Mouse (Mus musculus) CH12.LX (cell line): ENCODE measurements at regions not wholly inside any gene's neighbourhood (a gene's known extent, or its start where the extent isn't known, plus 50 kb on each side); places are given as distances from the start of the nearest gene placed in this dataset.

Experiments used
- DNase-seq: peaks from one replicate; pipeline ENCODE4 v3.0.0-alpha.2; 2013; ENCODE audit errors: extremely low read depth
- H3K27ac ChIP-seq: 2 replicates; pipeline ENCODE4 v1.5.1; 2012; ENCODE audit warnings: low read depth, mild to moderate bottlenecking, control low read depth, moderate library complexity; ENCODE audit not compliant: insufficient read depth
- H3K27me3 ChIP-seq: replicated peaks from 2 replicates; pipeline ENCODE3; 2012; ENCODE audit warnings: inconsistent platforms
- H3K36me3 ChIP-seq, 2 experiments: replicated peaks in 1 of 2; 2 replicates each; pipeline versions ENCODE3 to v1.6.1; 2012; ENCODE audit warnings: inconsistent platforms in 1 of 2, low read length in 1 of 2, mild to moderate bottlenecking in 1 of 2, mixed read lengths in 1 of 2, moderate library complexity in 1 of 2; ENCODE audit not compliant: control insufficient read depth in 1 of 2, insufficient read depth in 1 of 2
- H3K4me1 ChIP-seq, 2 experiments: 2 replicates each; pipeline ENCODE4 v1.6.1; 2012; ENCODE audit warnings: inconsistent platforms in 1 of 2, moderate library complexity in 1 of 2; ENCODE audit not compliant: insufficient read depth in 2 of 2, control insufficient read depth in 1 of 2
- H3K4me2 ChIP-seq: 2 replicates; pipeline ENCODE4 v1.6.1; 2012; ENCODE audit warnings: low read depth, mild to moderate bottlenecking, control low read depth; ENCODE audit not compliant: poor library complexity, insufficient read depth, severe bottlenecking
- H3K4me3 ChIP-seq, 3 experiments: fragments of 150-350 bp in 1 of 3; sonication (generic) in 1 of 3; replicated peaks in 1 of 3; 2 replicates each; pipeline versions ENCODE3 to v1.5.1; 2011 to 2012; ENCODE audit warnings: low read depth in 2 of 3, low read length in 2 of 3, mild to moderate bottlenecking in 2 of 3, moderate library complexity in 2 of 3, control low read depth in 1 of 3, improper control_type of control experiment in 1 of 3, inconsistent platforms in 1 of 3, mixed read lengths in 1 of 3; ENCODE audit not compliant: poor library complexity in 1 of 3
- H3K79me2 ChIP-seq: replicated peaks from 2 replicates; pipeline ENCODE4 v1.6.1; 2012; ENCODE audit warnings: mild to moderate bottlenecking, moderate library complexity; ENCODE audit not compliant: control insufficient read depth, poor library complexity, insufficient read depth, severe bottlenecking; ENCODE audit errors: extremely low read depth
- H3K9ac ChIP-seq: 2 replicates; pipeline ENCODE4 v1.6.1; 2012; ENCODE audit warnings: low read depth, mild to moderate bottlenecking, control low read depth, moderate library complexity; ENCODE audit not compliant: insufficient read depth
- H3K9me3 ChIP-seq: replicated peaks from 2 replicates; pipeline ENCODE3; 2012; ENCODE audit warnings: low read length, inconsistent platforms, mixed read lengths
- BHLHE40 ChIP-seq: IDR thresholded peaks from 2 replicates; pipeline ENCODE4 v1.6.1; 2011; ENCODE audit warnings: mild to moderate bottlenecking, low read depth, low read length, improper control_type of control experiment
- ELF1 ChIP-seq: IDR thresholded peaks from 2 replicates; pipeline ENCODE4 v1.6.1; 2014; ENCODE audit warnings: low read depth, mild to moderate bottlenecking, inconsistent platforms, low read length, improper control_type of control experiment
- ETS1 ChIP-seq: conservative IDR thresholded peaks from 2 replicates; pipeline ENCODE4 v1.6.1; 2012; ENCODE audit warnings: low read depth, mild to moderate bottlenecking, inconsistent platforms, low read length, improper control_type of control experiment, moderate library complexity
- GABPA ChIP-seq: IDR thresholded peaks from 2 replicates; pipeline ENCODE4 v1.6.1; 2012; ENCODE audit warnings: low read depth, low read length, improper control_type of control experiment, inconsistent platforms; ENCODE audit not compliant: insufficient replicate concordance
- HCFC1 ChIP-seq: IDR thresholded peaks from 2 replicates; pipeline ENCODE4 v1.6.1; 2012; ENCODE audit warnings: low read depth, mild to moderate bottlenecking, inconsistent platforms, low read length, improper control_type of control experiment
- JUN ChIP-seq: IDR thresholded peaks from 2 replicates; pipeline ENCODE4 v1.6.1; 2011; ENCODE audit warnings: low read depth, mild to moderate bottlenecking, low read length, improper control_type of control experiment, moderate library complexity; ENCODE audit not compliant: insufficient read depth
- MAX ChIP-seq: IDR thresholded peaks from 2 replicates; pipeline ENCODE4 v1.6.1; 2011; ENCODE audit warnings: low read length, improper control_type of control experiment
- MYC ChIP-seq: IDR thresholded peaks from 2 replicates; pipeline ENCODE4 v1.6.1; 2011; ENCODE audit warnings: low read depth, mild to moderate bottlenecking, improper control_type of control experiment, low read length
- NELFE ChIP-seq: IDR thresholded peaks from 2 replicates; pipeline ENCODE4 v1.6.1; 2011; ENCODE audit warnings: low read depth, low read length, improper control_type of control experiment
- PAX5 ChIP-seq: IDR thresholded peaks from 2 replicates; pipeline ENCODE4 v1.6.1; 2012; ENCODE audit warnings: low read length, inconsistent platforms, mixed read lengths
- POLR2A ChIP-seq: IDR thresholded peaks from 2 replicates; pipeline ENCODE4 v1.6.1; 2011; ENCODE audit warnings: low read depth, mild to moderate bottlenecking, improper control_type of control experiment, low read length
- RCOR1 ChIP-seq: conservative IDR thresholded peaks from 2 replicates; pipeline ENCODE4 v1.6.1; 2012; ENCODE audit warnings: low read depth, mild to moderate bottlenecking, inconsistent platforms, low read length, improper control_type of control experiment
- TBP ChIP-seq: conservative IDR thresholded peaks from 2 replicates; pipeline ENCODE4 v1.6.1; 2011; ENCODE audit warnings: low read depth, low read length, improper control_type of control experiment
- TCF12 ChIP-seq: IDR thresholded peaks from 2 replicates; pipeline ENCODE4 v1.6.1; 2014; ENCODE audit warnings: low read depth, mild to moderate bottlenecking, inconsistent platforms, low read length, improper control_type of control experiment
- USF1 ChIP-seq: IDR thresholded peaks from 2 replicates; pipeline ENCODE4 v1.6.1; 2014; ENCODE audit warnings: low read depth, mild to moderate bottlenecking, inconsistent platforms, low read length, improper control_type of control experiment
- USF2 ChIP-seq: conservative IDR thresholded peaks from 2 replicates; pipeline ENCODE4 v1.6.1; 2011; ENCODE audit warnings: low read depth, low read length, improper control_type of control experiment
- ZC3H11A ChIP-seq: IDR thresholded peaks from 2 replicates; pipeline ENCODE4 v1.6.1; 2012; ENCODE audit warnings: low read depth, mild to moderate bottlenecking, inconsistent platforms, low read length, improper control_type of control experiment
- ZNF384 ChIP-seq: IDR thresholded peaks from 2 replicates; pipeline ENCODE4 v1.6.1; 2012; ENCODE audit warnings: low read depth, low read length, improper control_type of control experiment, inconsistent platforms
- dilution Hi-C: fragments of 300-500 bp; cut with MboI; formaldehyde crosslinking; loops from 2 replicates; pipeline ENCODE4 v1.14.3; 2020; ENCODE audit warnings: low sequenced_read_pairs; ENCODE audit not compliant: extremely low pct_unique_long_range_greater_than_20kb, extremely low pct_ligation_motif_present
- in situ Hi-C: fragments of 300-500 bp; cut with MboI; formaldehyde crosslinking; loops from 3 replicates; pipeline ENCODE4 v1.14.3; 2019; ENCODE audit warnings: low sequenced_read_pairs, low pct_ligation_motif_present, low pct_unique_long_range_greater_than_20kb, mixed read lengths

DNA sequence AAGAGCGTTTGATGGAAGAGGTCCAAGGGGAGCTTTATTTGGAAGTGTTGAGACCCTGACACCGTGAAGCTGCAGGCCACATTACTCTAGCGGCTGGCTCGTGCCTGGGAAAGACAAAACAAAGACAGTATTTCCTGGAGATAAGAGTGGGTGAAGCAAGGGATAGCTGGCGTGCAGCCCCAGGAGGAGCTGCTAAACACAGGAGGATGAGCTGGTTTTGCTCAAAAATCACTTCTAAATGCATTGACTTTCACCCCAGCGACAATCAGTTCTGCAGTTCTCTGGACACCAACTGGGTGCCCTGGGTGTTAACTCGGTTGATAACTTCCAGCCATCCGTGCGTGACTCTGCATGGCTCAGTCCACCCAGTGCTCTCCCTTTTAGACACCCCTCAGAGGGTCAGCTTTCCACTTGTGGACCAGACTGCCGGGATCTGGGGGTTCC lies 190.8 kb upstream of the Daam1 start:
- Histone ChIP-seq H3K79me2 (no peaks in the 10 kb centered on the region), H3K27me3 (no peaks in the 10 kb centered on the region), H3K4me2 (no peak overlapping the region), H3K9ac (no peak overlapping the region), H3K4me1 (peaks cover 0 to 3% of the 10 kb centered on the region in 2 experiments; a peak in 1 of 4 replicates), H3K36me3 (no peaks in the 10 kb centered on the region), H3K27ac (no peak overlapping the region), H3K9me3 (no peaks in the 10 kb centered on the region), H3K4me3 (no peak overlapping the region)
- dilution Hi-C loops (no loop called here), in situ Hi-C loops (no loop called here)
- TF ChIP-seq JUN = no peak
- TF ChIP-seq MYC = no peak
- TF ChIP-seq PAX5 = no peak
- TF ChIP-seq MAX = no peak
- DNase-seq = no peak

DNA sequence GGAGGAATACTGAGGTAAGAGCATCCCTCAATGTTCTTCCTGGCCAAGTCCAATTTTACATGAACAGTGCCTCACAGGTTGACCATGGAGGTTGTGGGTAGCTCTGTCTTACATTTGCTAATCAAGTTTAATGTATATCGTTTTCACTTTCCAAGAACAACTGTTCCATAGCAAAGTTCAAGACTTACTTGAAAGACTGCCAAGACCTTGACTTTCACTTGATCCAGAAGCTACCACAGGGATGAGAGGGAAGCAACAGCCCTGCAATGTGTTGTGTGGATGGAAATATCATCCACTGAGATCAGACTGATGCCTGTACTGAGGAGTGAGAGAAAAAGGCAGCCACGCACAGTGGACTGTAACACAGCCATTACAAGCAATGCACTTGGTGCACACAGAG lies 189.4 kb upstream of the Daam1 start:
- Histone ChIP-seq H3K27me3 (no peaks in the 10 kb centered on the region), H3K4me2 (no peak overlapping the region), H3K36me3 (no peaks in the 10 kb centered on the region), H3K9ac (no peak overlapping the region), H3K79me2 (no peaks in the 10 kb centered on the region), H3K9me3 (no peaks in the 10 kb centered on the region), H3K4me3 (no peak overlapping the region), H3K4me1 (peaks cover 0 to 3% of the 10 kb centered on the region in 2 experiments; a peak in 1 of 4 replicates), H3K27ac (no peak overlapping the region)
- no peak for TF ChIP-seq RCOR1
- no peak for TF ChIP-seq USF2
- TF ChIP-seq PAX5 = no peak
- no peak for TF ChIP-seq TCF12
- no peak for TF ChIP-seq NELFE
- TF ChIP-seq USF1 = no peak
- TF ChIP-seq ELF1 = no peak
- no peak for TF ChIP-seq MYC
- TF ChIP-seq HCFC1 = no peak
- TF ChIP-seq ZC3H11A = no peak
- TF ChIP-seq TBP = no peak
- TF ChIP-seq GABPA = no peak
- no peak for TF ChIP-seq ZNF384
- no peak for TF ChIP-seq POLR2A
- no peak for TF ChIP-seq BHLHE40
- TF ChIP-seq ETS1 = no peak
- no peak for DNase-seq
- in situ Hi-C loops = no loop called here
- dilution Hi-C loops = no loop called here
